Mouse (Mus musculus) forelimb bud, embryonic 11.5 days (tissue): ENCODE results near the gene Rab3c.

Experiments used
- DNase-seq: peaks from one replicate; pipeline ENCODE4 v3.0.0-alpha.2; 2012; ENCODE audit warnings: low read depth, low spot score

The Rab3c gene

GRCm38 (mm10) chr13:110023031-110023430 lies 257.8 kb downstream of the Rab3c start:
- DNase-seq = no peak

GRCm38 (mm10) chr13:110019774-110020173 lies 261.0 kb downstream of the Rab3c start:
- DNase-seq = no peak

- DNase-seq = no peak
These were observed 261.7 kb downstream of the Rab3c start for GRCm38 (mm10) chr13:110018941-110019743.

GRCm38 (mm10) chr13:110018431-110018901 lies 262.3 kb downstream of the Rab3c start:
- peak; percentile 87 for DNase-seq

- no peak for DNase-seq
These were observed 268.8 kb downstream of the Rab3c start for GRCm38 (mm10) chr13:110012029-110012428.

- no peak for DNase-seq
These were observed 269.9 kb downstream of the Rab3c start for GRCm38 (mm10) chr13:110010876-110011275.

GRCm38 (mm10) chr13:110008539-110008938 lies 272.3 kb downstream of the Rab3c start:
- DNase-seq = no peak

GRCm38 (mm10) chr13:110006106-110006781 lies 274.6 kb downstream of the Rab3c start:
- DNase-seq = no peak
